Mouse (Mus musculus) left cerebral cortex, postnatal 25 days (tissue): ENCODE results near the gene Casc3. TPM values are rescaled to one million over a fixed set of nuclear protein-coding genes. Genes with fewer than 3 reads are reported as not detected.

Experiments used
- DNase-seq, 2 experiments: peaks; one replicate each; pipeline ENCODE4 v3.0.0; 2022; ENCODE audit warnings: low spot score in 2 of 2, mixed read lengths in 1 of 2
- intact Hi-C: fragments of 180-260 bp; cut with DNase I; formaldehyde crosslinking; loops from one replicate; pipeline ENCODE4 v1.15.1; 2025
- total RNA-seq, 2 experiments: library from RNA; stranded (reverse); gene quantifications; 2 replicates each; pipeline ENCODE4 v1.2.3; 2021

Gene Casc3
- total RNA-seq, 2 experiments from 2014 or later, result 53.9 to 54.7 TPM

DNA sequence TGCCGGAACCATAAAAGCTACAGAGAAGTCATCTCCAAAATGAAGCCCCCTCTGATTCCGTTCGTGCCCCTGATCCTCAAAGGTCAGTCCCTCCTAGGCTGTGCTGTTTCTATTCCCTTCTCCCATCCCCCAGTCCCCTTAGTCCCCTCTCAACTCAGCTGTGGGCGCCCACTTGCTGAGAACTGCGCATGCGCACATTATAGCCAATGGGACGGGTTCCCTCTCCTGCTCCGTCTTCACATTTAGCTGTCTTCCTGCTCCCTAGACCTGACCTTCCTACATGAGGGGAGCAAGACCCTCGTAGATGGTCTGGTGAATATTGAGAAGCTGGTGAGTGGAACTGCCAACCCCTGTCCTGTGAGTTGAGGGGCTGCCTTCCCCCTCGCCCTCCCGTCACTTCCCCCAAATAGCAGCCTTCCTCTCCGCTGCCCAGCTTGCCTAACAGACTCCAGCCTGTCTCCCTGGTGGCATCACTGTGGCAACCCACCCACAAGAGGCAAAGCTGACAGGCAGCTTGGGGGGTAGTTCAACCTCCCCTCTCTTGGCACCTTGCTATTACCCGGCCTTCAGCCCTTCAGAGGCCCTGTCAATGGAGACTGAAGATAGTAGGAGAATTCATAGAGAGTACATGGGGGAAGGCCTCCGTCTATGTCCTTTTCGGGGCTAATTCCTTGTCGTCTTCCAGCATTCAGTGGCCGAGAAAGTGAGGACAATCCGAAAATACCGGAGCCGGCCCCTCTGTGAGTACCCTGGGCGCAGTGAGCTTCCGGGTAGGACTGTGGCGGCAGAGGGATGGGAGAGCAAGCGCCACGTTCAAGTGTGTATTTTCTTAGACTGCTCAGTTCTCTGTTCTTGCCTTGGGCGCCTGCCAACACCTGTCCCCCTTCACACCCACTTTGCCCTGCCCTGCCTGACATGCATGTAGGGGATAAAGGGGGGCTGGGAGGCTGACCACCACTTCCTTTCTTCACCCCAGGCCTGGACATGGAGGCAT, 45.7 kb downstream of the Casc3 start:
- peak in 1 of 2 experiments; percentile 35 for DNase-seq
- intact Hi-C loops, result no loop called here

DNA sequence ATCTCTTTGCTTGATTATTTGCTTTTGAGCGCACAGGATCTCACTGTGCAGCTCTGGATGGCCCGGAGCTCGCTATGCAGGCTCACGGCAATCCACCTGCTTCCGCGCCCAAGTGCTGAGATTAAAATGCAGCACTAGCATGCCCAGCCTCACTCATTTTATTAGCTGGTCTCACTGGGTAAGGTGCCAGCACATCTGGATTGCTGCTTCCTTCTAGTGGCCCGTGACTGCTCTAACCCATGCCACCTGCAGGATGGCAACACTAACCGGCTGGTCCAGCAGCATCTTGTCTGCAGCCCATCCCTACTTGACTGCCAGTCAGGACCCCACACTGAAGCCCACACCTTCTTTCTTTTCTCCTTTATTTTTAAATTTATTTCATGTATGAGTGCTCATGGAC, 49.4 kb downstream of the Casc3 start:
- DNase-seq, result no peak
- intact Hi-C loops, result no loop called here

- intact Hi-C loops, result no loop called here
- DNase-seq, result no peak
Observed at GRCm38 (mm10) chr11:98854659-98855058, 50.0 kb downstream of the Casc3 start.

DNA sequence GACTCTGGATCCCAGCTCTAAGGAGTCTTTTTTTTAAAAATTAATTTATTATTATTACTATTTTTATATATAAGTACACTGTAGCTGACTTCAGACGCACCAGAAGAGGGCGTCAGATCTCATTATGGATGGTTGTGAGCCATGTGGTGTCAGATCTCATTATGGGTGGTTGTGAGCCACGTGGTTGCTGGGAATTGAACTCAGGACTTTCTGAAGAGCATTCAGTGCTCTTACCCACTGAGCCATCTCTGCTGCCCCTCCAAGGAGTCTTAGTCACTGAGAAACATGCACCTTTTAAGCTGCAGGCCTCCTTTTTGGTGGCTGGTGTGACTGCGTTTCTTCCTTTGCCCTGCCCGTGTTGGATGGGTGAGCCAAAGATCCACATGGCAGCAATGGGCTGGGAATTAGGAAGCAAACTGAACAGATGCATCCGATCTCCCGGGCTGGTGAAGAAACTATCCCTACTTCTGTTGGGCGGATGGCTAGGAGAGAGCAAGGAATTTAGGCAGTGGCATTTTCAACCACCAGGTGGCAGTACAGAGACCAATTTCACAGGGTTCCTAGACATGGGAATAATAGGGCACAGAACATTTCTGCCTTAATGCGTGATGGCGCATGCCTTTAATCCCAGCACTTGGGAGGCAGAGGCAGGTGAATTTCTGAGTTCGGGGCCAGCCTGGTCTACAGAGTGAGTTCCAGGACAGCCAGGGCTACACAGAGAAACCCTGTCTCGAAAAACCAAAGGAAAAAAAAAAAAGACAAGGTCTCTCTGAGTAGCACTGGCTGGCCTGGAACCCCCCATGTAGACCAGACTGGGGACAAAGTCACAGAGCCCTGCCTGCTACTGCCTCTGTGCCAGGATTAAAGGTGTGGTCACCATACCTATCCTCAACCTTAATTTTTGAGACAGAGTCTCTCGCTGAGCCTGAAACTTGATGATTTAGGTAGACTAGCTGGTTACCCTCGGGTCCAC, 54.3 kb downstream of the Casc3 start:
- intact Hi-C loops, result loop anchor here (1.0 kb wide), 1 partner anchor 50 kb away; no protein-coding TSS in a partner anchor
- DNase-seq, result peak; percentile 87 to 93

GRCm38 (mm10) chr11:98863028-98863750, 58.5 kb downstream of the Casc3 start, which contains the start of gene Wipf2:
Gene Wipf2, plus strand, starts transcription at chr11:98863638.
- intact Hi-C loops, result loop anchor here (5.0 kb wide), 1 partner anchor 109 kb away; no protein-coding TSS in a partner anchor
- DNase-seq, result peak; percentile 95 to 97

DNA sequence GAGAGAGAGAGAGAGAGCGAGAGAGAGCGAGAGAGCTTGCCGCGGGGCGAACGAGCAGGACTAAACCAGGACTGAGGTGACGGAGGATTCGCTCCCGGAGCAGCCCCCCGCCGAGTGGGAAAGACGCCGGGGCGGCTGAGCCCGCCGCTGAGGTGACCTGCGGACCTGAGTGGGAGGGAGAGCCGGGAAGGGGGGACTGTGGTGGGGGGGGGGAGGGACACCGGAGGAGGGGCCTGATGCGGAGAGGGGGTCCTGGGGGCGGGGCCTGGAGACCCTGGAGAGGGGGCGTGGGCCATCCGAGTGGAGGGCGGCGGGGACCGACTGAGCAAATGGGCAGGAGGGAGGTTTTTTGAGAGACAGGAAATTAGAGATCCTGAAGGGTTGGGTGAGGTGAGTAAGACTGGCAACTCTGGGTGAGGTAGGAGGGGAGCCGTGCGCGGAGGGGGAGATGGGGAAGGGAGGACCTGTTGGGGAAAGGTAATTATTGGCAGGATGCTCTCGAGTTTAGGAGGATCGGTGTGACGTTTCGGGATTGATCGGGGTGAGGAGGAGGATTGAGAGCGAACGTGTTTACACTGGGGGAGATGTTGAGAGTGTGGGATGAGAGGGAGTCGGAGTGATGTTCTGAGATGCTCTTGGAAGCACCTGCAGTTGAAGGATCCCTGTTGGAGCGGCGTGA, 59.2 kb downstream of the Casc3 start:
- intact Hi-C loops, result loop anchor here (5.0 kb wide), 1 partner anchor 108 kb away; no protein-coding TSS in a partner anchor
- peak; percentile 47 to 74 for DNase-seq

- intact Hi-C loops, result no loop called here
- peak in 1 of 2 experiments; percentile 43 for DNase-seq
Observed at GRCm38 (mm10) chr11:98867293-98867692, 62.6 kb downstream of the Casc3 start.

GRCm38 (mm10) chr11:98869906-98870305, 65.2 kb downstream of the Casc3 start:
- intact Hi-C loops, result no loop called here

DNA sequence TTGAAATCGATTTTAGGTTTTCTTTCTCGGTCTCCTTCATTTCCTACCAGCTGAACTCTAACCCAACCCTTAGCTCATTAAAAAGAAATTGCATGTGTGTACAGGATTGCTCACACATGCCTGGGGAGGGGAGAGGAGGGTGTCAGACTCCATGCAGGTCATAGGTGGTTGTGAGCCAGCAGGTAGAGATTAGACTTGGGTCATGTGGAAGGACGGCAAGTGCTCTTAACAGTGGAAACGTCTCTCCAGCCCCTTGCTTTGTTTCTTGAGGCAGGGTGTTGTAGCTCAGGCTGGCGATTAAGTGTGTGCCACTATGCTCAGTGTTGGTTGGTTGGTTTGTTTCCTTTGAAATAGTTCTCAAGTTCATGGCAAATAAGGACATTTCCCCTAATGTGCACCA, 66.1 kb downstream of the Casc3 start:
- intact Hi-C loops, result no loop called here
- DNase-seq, result no peak

More at GRCm38 (mm10) chr11:98869906-98870305, 65.2 kb downstream of the Casc3 start:
- no peak for DNase-seq

DNA sequence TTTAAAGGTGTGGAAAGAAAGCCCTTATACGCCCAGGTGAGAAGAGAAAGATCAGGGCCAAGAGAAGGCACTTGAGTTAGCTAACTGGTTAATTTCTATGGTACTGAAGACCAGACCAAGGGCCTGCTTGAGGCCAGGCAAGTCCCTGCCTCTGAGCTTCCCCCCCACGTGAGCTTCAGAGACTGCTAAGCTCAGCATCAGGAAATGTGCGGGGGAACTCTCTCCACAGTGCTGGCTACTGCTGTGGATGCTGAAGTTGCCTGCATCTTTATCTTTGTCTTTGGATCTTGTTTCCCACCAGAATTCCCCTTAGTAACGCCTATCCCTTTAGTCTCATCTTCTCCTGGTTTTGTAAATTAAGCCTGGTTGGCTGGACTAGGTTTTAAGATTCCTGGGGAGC, 66.7 kb downstream of the Casc3 start:
- peak in 1 of 2 experiments; percentile 57 for DNase-seq
- intact Hi-C loops, result no loop called here

DNA sequence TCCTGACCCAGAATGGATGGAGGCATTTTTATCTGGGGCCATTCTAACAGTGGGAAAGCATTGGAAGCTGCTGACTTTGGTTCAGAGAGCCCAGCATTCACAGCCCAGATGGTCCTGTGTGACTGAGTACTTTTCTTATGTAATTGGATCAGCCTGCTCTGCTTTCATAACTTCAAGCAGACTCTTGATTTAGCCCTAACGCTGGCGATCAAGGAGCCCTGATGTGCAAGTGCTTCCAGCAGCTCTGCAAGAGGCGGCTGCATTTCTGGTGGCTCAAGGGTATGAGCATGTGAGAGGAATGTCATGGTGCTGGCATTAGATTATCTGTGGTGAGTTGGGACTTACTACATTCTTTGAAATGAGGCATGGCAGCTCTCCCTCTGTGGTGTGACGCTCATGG, 67.3 kb downstream of the Casc3 start:
- peak; percentile 78 to 94 for DNase-seq
- intact Hi-C loops, result no loop called here

DNA sequence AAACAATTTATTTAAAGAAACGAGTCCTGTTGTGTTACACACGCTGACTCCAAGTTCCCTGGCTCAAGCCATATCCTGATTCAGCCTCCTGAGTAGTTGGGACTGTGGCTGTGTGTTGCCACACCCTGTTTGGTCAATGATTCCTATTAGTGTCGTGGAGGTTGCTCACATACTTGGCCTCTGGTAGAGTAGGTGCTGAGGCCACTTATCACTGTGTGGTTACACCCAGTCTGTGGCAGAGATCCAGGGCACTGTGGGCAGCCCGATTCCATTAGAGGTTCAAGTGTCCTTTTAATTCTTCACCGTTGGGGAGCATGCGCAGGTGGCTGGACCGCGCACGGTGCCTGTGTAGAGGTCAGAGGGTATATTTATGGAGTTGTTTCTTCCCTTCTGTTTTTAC, 69.2 kb downstream of the Casc3 start:
- intact Hi-C loops, result no loop called here
- DNase-seq, result no peak

DNA sequence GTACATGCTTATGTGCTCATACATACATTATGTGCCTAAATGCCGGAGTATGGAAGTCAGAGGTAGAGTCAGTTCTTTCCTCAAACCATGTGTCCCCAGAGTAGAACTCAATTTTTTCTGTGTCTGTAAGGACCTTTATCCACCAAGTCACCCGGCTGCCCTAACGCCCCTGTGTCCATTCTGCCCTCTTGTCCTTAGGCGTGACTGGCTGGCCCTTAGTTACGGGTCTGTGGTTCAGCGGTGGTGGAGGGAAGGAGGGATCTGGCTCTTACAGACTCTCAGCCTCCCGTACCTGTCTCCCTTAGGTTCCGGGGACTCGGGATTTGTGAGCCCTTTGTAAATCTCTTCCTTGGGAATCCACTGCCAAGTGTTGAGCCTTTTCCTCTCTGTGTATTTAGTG, 72.3 kb downstream of the Casc3 start:
- no peak for DNase-seq
- intact Hi-C loops, result no loop called here

Other genes starting within 250 kb of the Casc3 start
- 10 to 100 TPM; 48.9 TPM for gene Ormdl3, start 217.5 kb upstream of the Casc3 start, total RNA-seq
- not detected for gene Lrrc3c, start 206.6 kb upstream of the Casc3 start, total RNA-seq
- 10 to 100 TPM; 11.6 to 14.0 TPM for gene Gm12355, start 179.2 kb upstream of the Casc3 start, total RNA-seq
- not detected for gene Gsdma3, start 178.5 kb upstream of the Casc3 start, total RNA-seq
- gene Gsdma2, start 158.1 kb upstream of the Casc3 start, total RNA-seq, result not detected
- not detected for gene Gsdma, start 140.6 kb upstream of the Casc3 start, total RNA-seq
- 100 to 1,000 TPM; 129 to 132 TPM for gene Psmd3, start 122.4 kb upstream of the Casc3 start, total RNA-seq
- not detected for gene Csf3, start 103.6 kb upstream of the Casc3 start, total RNA-seq
- 100 to 1,000 TPM; 116 to 131 TPM for gene Med24, start 75.5 kb upstream of the Casc3 start, total RNA-seq
- gene Thra, start 64.3 kb upstream of the Casc3 start, total RNA-seq, result 100 to 1,000 TPM; 719 to 771 TPM
- 100 to 1,000 TPM in 1 of 2 experiments, 10 to 100 TPM in 1; 92.5 to 121 TPM for gene Nr1d1, start 29.6 kb upstream of the Casc3 start, total RNA-seq
- 100 to 1,000 TPM; 190 to 193 TPM for gene Msl1, start 9.4 kb upstream of the Casc3 start, total RNA-seq
- 100 to 1,000 TPM; 138 to 148 TPM for gene Rapgefl1, start 31.9 kb downstream of the Casc3 start, total RNA-seq
- 10 to 100 TPM; 61.3 to 63.3 TPM for gene Wipf2, start 58.7 kb downstream of the Casc3 start, total RNA-seq
- under 1 TPM; 0.21 to 0.60 TPM for gene Cdc6, start 102.9 kb downstream of the Casc3 start, total RNA-seq
- 10 to 100 TPM in 1 of 2 experiments, 1 to 10 TPM in 1; 9.4 to 12.1 TPM for gene Rara, start 122.9 kb downstream of the Casc3 start, total RNA-seq
- 1 to 10 TPM; 2.9 to 3.0 TPM for gene Gjd3, start 178.1 kb downstream of the Casc3 start, total RNA-seq
- gene Top2a, start 219.3 kb downstream of the Casc3 start, total RNA-seq, result 1 to 10 TPM in 1 of 2 experiments, under 1 TPM in 1; 0.87 to 1.3 TPM
- 10 to 100 TPM; 71.2 to 78.2 TPM for gene Igfbp4, start 236.3 kb downstream of the Casc3 start, total RNA-seq